Mouse (Mus musculus): ENCODE measurements around the gene Bcl6b. TPM values are rescaled to one million over a fixed set of nuclear protein-coding genes. Genes with fewer than 3 reads are reported as not detected.

The Bcl6b gene
- polyA plus RNA-seq, 1 experiment from 2014 or later = 5.0 TPM

- H3K27ac ChIP-seq = no peak overlapping the region
- ATAC-seq (ENCODE audit: low FRiP score) (no peak), DNase-seq (ENCODE audit: low spot score) (no peak)
- peaks cover 33% of the 10 kb centered on the region for H3K27me3 ChIP-seq (ENCODE audit: control insufficient read depth, insufficient read depth, low read length)
- 95% methylated on average over 2 of the region's 2 CpGs for WGBS
- H3K4me2 ChIP-seq (replicated peaks) = no peak overlapping the region
- H3K9me3 ChIP-seq (ENCODE audit: control insufficient read depth, low read length) = no peaks in the 10 kb centered on the region
- H3K4me3 ChIP-seq (replicated peaks; ENCODE audit: low read length) = no peak overlapping the region
- no peaks in the 10 kb centered on the region for H3K36me3 ChIP-seq (replicated peaks; ENCODE audit: control insufficient read depth, insufficient read depth)
- H3K4me1 ChIP-seq (replicated peaks; ENCODE audit: control insufficient read depth, insufficient read depth, low read length) = peaks cover 16% of the 10 kb centered on the region
- no peak overlapping the region for H3K9ac ChIP-seq
These were observed 18.9 kb downstream of the Bcl6b start for GRCm38 (mm10) chr11:70210681-70211080.

GRCm38 (mm10) chr11:70208778-70209388 lies 20.7 kb downstream of the Bcl6b start:
- no peaks in the 10 kb centered on the region for H3K9me3 ChIP-seq (ENCODE audit: control insufficient read depth, low read length)
- no peaks in the 10 kb centered on the region for H3K36me3 ChIP-seq (replicated peaks; ENCODE audit: control insufficient read depth, insufficient read depth)
- ATAC-seq (ENCODE audit: low FRiP score) (no peak), DNase-seq (ENCODE audit: low spot score) (no peak)
- WGBS = 79% methylated on average over 5 of the region's 5 CpGs
- no peak overlapping the region for H3K4me3 ChIP-seq (replicated peaks; ENCODE audit: low read length)
- no peak overlapping the region for H3K4me2 ChIP-seq (replicated peaks)
- peaks cover 15% of the 10 kb centered on the region; the same call in 1 of the 2 replicates for H3K27me3 ChIP-seq (ENCODE audit: control insufficient read depth, insufficient read depth, low read length)
- H3K9ac ChIP-seq = no peak overlapping the region
- H3K4me1 ChIP-seq (replicated peaks; ENCODE audit: control insufficient read depth, insufficient read depth, low read length) = peaks cover 4% of the 10 kb centered on the region
- no peak overlapping the region for H3K27ac ChIP-seq

- Histone ChIP-seq H3K4me2 (replicated peaks) (no peak overlapping the region), H3K36me3 (replicated peaks; ENCODE audit: control insufficient read depth, insufficient read depth) (no peaks in the 10 kb centered on the region), H3K4me1 (replicated peaks; ENCODE audit: control insufficient read depth, insufficient read depth, low read length) (no peaks in the 10 kb centered on the region), H3K27ac (no peak overlapping the region), H3K27me3 (ENCODE audit: control insufficient read depth, insufficient read depth, low read length) (peaks cover 5% of the 10 kb centered on the region; the same call in 1 of the 2 replicates), H3K4me3 (replicated peaks; ENCODE audit: low read length) (no peak overlapping the region), H3K9ac (no peak overlapping the region), H3K9me3 (ENCODE audit: control insufficient read depth, low read length) (no peaks in the 10 kb centered on the region)
- no peak for ATAC-seq (ENCODE audit: low FRiP score)
- WGBS = 92% methylated on average over 7 of the region's 7 CpGs
- no peak for DNase-seq (ENCODE audit: low spot score)
These were observed 22.3 kb downstream of the Bcl6b start for GRCm38 (mm10) chr11:70207283-70207682.

DNA sequence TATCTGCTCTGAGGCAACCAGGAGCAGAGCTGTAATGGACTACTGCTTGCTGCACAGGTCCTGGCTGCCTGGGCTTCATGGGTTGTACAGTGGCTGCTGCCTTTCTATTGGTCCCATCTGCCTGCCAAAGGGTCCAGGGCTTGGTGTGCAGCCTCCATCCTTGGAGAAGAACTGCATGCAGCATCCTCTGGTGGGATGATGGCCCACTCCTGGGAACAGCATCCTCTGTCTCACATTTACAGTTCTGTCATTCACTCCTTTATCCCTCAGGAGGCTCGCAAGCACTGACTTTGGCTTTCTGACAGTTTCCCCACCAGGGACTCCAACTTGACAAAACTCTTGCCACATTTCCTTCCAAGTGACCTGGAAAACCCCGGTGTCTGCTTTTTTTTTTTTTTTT lies 22.8 kb downstream of the Bcl6b start:
- Histone ChIP-seq H3K27ac (no peak overlapping the region), H3K4me1 (replicated peaks; ENCODE audit: control insufficient read depth, insufficient read depth, low read length) (no peaks in the 10 kb centered on the region), H3K9ac (no peak overlapping the region), H3K27me3 (ENCODE audit: control insufficient read depth, insufficient read depth, low read length) (no peaks in the 10 kb centered on the region; the same call in 1 of the 2 replicates), H3K36me3 (replicated peaks; ENCODE audit: control insufficient read depth, insufficient read depth) (no peaks in the 10 kb centered on the region), H3K9me3 (ENCODE audit: control insufficient read depth, low read length) (no peaks in the 10 kb centered on the region), H3K4me3 (replicated peaks; ENCODE audit: low read length) (no peak overlapping the region), H3K4me2 (replicated peaks) (no peak overlapping the region)
- WGBS = 81% methylated on average over 2 of the region's 2 CpGs
- no peak for ATAC-seq (ENCODE audit: low FRiP score)
- DNase-seq (ENCODE audit: low spot score) = no peak

DNA sequence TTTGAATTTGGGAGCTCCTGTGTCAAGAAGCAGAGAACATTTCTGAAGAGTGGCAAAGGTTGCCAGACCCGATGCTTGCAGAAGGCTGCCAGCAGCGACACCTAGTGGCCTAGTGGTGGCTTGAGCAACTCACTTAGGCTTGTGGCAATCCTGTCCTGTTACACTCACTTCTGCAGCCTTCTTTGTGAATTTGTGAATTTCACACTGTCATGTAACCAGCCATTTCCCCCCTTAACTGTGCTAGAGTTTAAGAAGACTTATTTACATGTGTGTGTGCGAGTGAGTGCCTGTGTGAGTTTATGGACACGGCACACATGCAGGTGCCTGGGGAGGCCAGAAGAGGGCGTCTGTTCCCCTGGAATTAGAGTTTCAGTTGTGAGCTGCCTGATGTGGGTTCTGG lies 27.9 kb downstream of the Bcl6b start:
- Histone ChIP-seq H3K36me3 (replicated peaks; ENCODE audit: control insufficient read depth, insufficient read depth) (no peaks in the 10 kb centered on the region), H3K27me3 (ENCODE audit: control insufficient read depth, insufficient read depth, low read length) (no peaks in the 10 kb centered on the region), H3K9me3 (ENCODE audit: control insufficient read depth, low read length) (no peaks in the 10 kb centered on the region), H3K4me3 (replicated peaks; ENCODE audit: low read length) (no peak overlapping the region), H3K4me2 (replicated peaks) (no peak overlapping the region), H3K27ac (no peak overlapping the region), H3K9ac (no peak overlapping the region), H3K4me1 (replicated peaks; ENCODE audit: control insufficient read depth, insufficient read depth, low read length) (no peaks in the 10 kb centered on the region)
- ATAC-seq (ENCODE audit: low FRiP score) = no peak
- 35% methylated on average over 5 of the region's 5 CpGs for WGBS
- peak; percentile 88 for DNase-seq (ENCODE audit: low spot score)

GRCm38 (mm10) chr11:70200036-70200608 lies 29.5 kb downstream of the Bcl6b start:
- Histone ChIP-seq H3K9me3 (ENCODE audit: control insufficient read depth, low read length) (no peaks in the 10 kb centered on the region), H3K4me3 (replicated peaks; ENCODE audit: low read length) (no peak overlapping the region), H3K36me3 (replicated peaks; ENCODE audit: control insufficient read depth, insufficient read depth) (no peaks in the 10 kb centered on the region), H3K4me2 (replicated peaks) (no peak overlapping the region), H3K9ac (no peak overlapping the region), H3K27me3 (ENCODE audit: control insufficient read depth, insufficient read depth, low read length) (no peaks in the 10 kb centered on the region), H3K4me1 (replicated peaks; ENCODE audit: control insufficient read depth, insufficient read depth, low read length) (no peaks in the 10 kb centered on the region), H3K27ac (no peak overlapping the region)
- 79% methylated on average over 5 of the region's 5 CpGs for WGBS
- DNase-seq (ENCODE audit: low spot score) (no peak), ATAC-seq (ENCODE audit: low FRiP score) (no peak)

DNA sequence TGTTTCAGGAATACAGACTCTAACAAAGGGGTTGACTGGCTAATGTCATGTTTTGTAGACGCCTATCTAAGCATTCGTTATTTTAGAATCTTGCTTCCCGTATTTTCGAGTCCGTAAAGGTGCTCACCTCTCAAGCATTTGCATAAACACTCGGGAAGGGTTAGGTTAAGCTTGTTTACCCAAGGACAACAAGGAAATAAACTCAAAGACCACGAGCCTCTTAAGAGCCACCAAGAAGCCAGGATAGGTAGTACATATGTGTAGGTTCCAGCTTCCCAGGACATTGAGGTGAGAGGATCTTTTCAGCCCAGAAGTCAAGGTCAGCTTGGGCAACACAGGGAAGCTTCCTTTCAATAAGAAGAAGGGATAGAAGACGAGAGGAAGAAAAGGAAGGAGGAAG lies 30.5 kb downstream of the Bcl6b start:
- no peak for ATAC-seq (ENCODE audit: low FRiP score)
- Histone ChIP-seq H3K4me1 (replicated peaks; ENCODE audit: control insufficient read depth, insufficient read depth, low read length) (no peaks in the 10 kb centered on the region), H3K27ac (no peak overlapping the region), H3K27me3 (ENCODE audit: control insufficient read depth, insufficient read depth, low read length) (no peaks in the 10 kb centered on the region), H3K4me3 (replicated peaks; ENCODE audit: low read length) (no peak overlapping the region), H3K9ac (no peak overlapping the region), H3K4me2 (replicated peaks) (no peak overlapping the region), H3K9me3 (ENCODE audit: control insufficient read depth, low read length) (no peaks in the 10 kb centered on the region), H3K36me3 (replicated peaks; ENCODE audit: control insufficient read depth, insufficient read depth) (no peaks in the 10 kb centered on the region)
- WGBS = 82% methylated on average over 8 of the region's 8 CpGs
- DNase-seq (ENCODE audit: low spot score) = no peak

GRCm38 (mm10) chr11:70198332-70198731 lies 31.3 kb downstream of the Bcl6b start:
- no peaks in the 10 kb centered on the region for H3K36me3 ChIP-seq (replicated peaks; ENCODE audit: control insufficient read depth, insufficient read depth)
- no peak for DNase-seq (ENCODE audit: low spot score)
- no peak overlapping the region for H3K4me3 ChIP-seq (replicated peaks; ENCODE audit: low read length)
- H3K27me3 ChIP-seq (ENCODE audit: control insufficient read depth, insufficient read depth, low read length) = no peaks in the 10 kb centered on the region
- H3K4me1 ChIP-seq (replicated peaks; ENCODE audit: control insufficient read depth, insufficient read depth, low read length) = no peaks in the 10 kb centered on the region
- no peaks in the 10 kb centered on the region for H3K9me3 ChIP-seq (ENCODE audit: control insufficient read depth, low read length)
- H3K9ac ChIP-seq = no peak overlapping the region
- no peak overlapping the region for H3K4me2 ChIP-seq (replicated peaks)
- H3K27ac ChIP-seq = no peak overlapping the region
- WGBS = 83% methylated on average over 3 of the region's 3 CpGs
- ATAC-seq (ENCODE audit: low FRiP score) = no peak

- H3K4me1 ChIP-seq (replicated peaks; ENCODE audit: control insufficient read depth, insufficient read depth, low read length) = no peaks in the 10 kb centered on the region
- DNase-seq (ENCODE audit: low spot score) (no peak), ATAC-seq (ENCODE audit: low FRiP score) (no peak)
- H3K27me3 ChIP-seq (ENCODE audit: control insufficient read depth, insufficient read depth, low read length) = no peaks in the 10 kb centered on the region
- H3K4me3 ChIP-seq (replicated peaks; ENCODE audit: low read length) = no peak overlapping the region
- H3K36me3 ChIP-seq (replicated peaks; ENCODE audit: control insufficient read depth, insufficient read depth) = no peaks in the 10 kb centered on the region
- no peak overlapping the region for H3K4me2 ChIP-seq (replicated peaks)
- no peaks in the 10 kb centered on the region for H3K9me3 ChIP-seq (ENCODE audit: control insufficient read depth, low read length)
- 60% methylated on average over 11 of the region's 11 CpGs for WGBS
- no peak overlapping the region for H3K9ac ChIP-seq
- no peak overlapping the region for H3K27ac ChIP-seq
These were observed 36.0 kb downstream of the Bcl6b start for GRCm38 (mm10) chr11:70193354-70194285.

All from hindbrain, embryonic 14.5 days (tissue).